Mouse (Mus musculus): ENCODE measurements around the gene Itga9.

GRCm38 (mm10) chr9:118662026-118662425 is 55.5 kb downstream of the Itga9 start:
- TF ChIP-seq POLR2A (IDR thresholded peaks at IDR 0.05; ENCODE audit: control insufficient read depth, extremely low read depth, insufficient read depth, low read length, poor library complexity) (no peak), CTCF (IDR thresholded peaks at IDR 0.05; ENCODE audit: borderline replicate concordance, control insufficient read depth, extremely low read depth, insufficient read depth, low read length, poor library complexity) (no peak)

Measured in thymus, adult 2 months (tissue).